Mouse (Mus musculus): ENCODE measurements at regions not wholly inside any gene's neighbourhood (a gene's known extent, or its start where the extent isn't known, plus 50 kb on each side); places are given as distances from the start of the nearest gene placed in this dataset.

GRCm38 (mm10) chr14:105706756-105707155, 189.9 kb downstream of the Spry2 start:
- Histone ChIP-seq H3K9me3 (replicated peaks; ENCODE audit: low read length) (peaks cover 11% of the 10 kb centered on the region), H3K27ac (ENCODE audit: insufficient read depth, low read depth) (no peak overlapping the region), H3K4me3 (replicated peaks in 1 of 3; ENCODE audit: low read depth in 2 of 3, low read length in 2 of 3, poor library complexity in 1 of 3) (no peak overlapping the region), H3K9ac (ENCODE audit: insufficient read depth, low read depth) (no peak overlapping the region), H3K27me3 (replicated peaks) (no peaks in the 10 kb centered on the region), H3K36me3 (replicated peaks in 1 of 2; ENCODE audit: control insufficient read depth in 1 of 2, insufficient read depth in 1 of 2, low read length in 1 of 2) (no peaks in the 10 kb centered on the region), H3K4me1 (ENCODE audit: control insufficient read depth in 1 of 2, insufficient read depth in 2 of 2) (peaks cover 0 to 3% of the 10 kb centered on the region in 2 experiments; a peak in 1 of 4 replicates), H3K79me2 (replicated peaks; ENCODE audit: control insufficient read depth, extremely low read depth, insufficient read depth, poor library complexity, severe bottlenecking) (no peaks in the 10 kb centered on the region), H3K4me2 (ENCODE audit: insufficient read depth, low read depth, poor library complexity, severe bottlenecking) (no peak overlapping the region)
- in situ Hi-C loops (cut with MboI; ENCODE audit: low pct_ligation_motif_present, low pct_unique_long_range_greater_than_20kb, low sequenced_read_pairs) = no loop called here
- TF ChIP-seq MAZ (IDR thresholded peaks at IDR 0.05; ENCODE audit: low read depth, low read length) = no peak
- dilution Hi-C loops (cut with MboI; ENCODE audit: extremely low pct_ligation_motif_present, extremely low pct_unique_long_range_greater_than_20kb, low sequenced_read_pairs) = no loop called here
- no peak for DNase-seq (ENCODE audit: extremely low read depth)

- in situ Hi-C loops (cut with MboI; ENCODE audit: low pct_ligation_motif_present, low pct_unique_long_range_greater_than_20kb, low sequenced_read_pairs) (no loop called here), dilution Hi-C loops (cut with MboI; ENCODE audit: extremely low pct_ligation_motif_present, extremely low pct_unique_long_range_greater_than_20kb, low sequenced_read_pairs) (no loop called here)
- H3K36me3 ChIP-seq (replicated peaks in 1 of 2; ENCODE audit: control insufficient read depth in 1 of 2, insufficient read depth in 1 of 2, low read length in 1 of 2) = no peaks in the 10 kb centered on the region
- no peaks in the 10 kb centered on the region for H3K27me3 ChIP-seq (replicated peaks)
- no peak for TF ChIP-seq POLR2AphosphoS2 (IDR thresholded peaks at IDR 0.05; ENCODE audit: low read depth, low read length)
- no peak for TF ChIP-seq EP300 (IDR thresholded peaks at IDR 0.05; ENCODE audit: low read length)
- no peak for TF ChIP-seq RCOR1 (conservative IDR thresholded peaks at IDR 0.05; ENCODE audit: low read depth, low read length)
- no peak for TF ChIP-seq TCF12 (IDR thresholded peaks at IDR 0.05; ENCODE audit: low read depth, low read length)
- no peak for TF ChIP-seq CHD1 (IDR thresholded peaks at IDR 0.05; ENCODE audit: low read depth, low read length)
- no peak for TF ChIP-seq MAFK (IDR thresholded peaks at IDR 0.05; ENCODE audit: insufficient replicate concordance, low read length)
- TF ChIP-seq ZMIZ1 (IDR thresholded peaks at IDR 0.05; ENCODE audit: low read depth, low read length) = no peak
- TF ChIP-seq ZKSCAN1 (IDR thresholded peaks at IDR 0.05; ENCODE audit: borderline replicate concordance, low read depth, low read length) = no peak
- TF ChIP-seq MYC (IDR thresholded peaks at IDR 0.05; ENCODE audit: low read depth, low read length) = no peak
- H3K4me1 ChIP-seq (ENCODE audit: control insufficient read depth in 1 of 2, insufficient read depth in 2 of 2) = no peaks in the 10 kb centered on the region
- no peaks in the 10 kb centered on the region for H3K79me2 ChIP-seq (replicated peaks; ENCODE audit: control insufficient read depth, extremely low read depth, insufficient read depth, poor library complexity, severe bottlenecking)
- H3K4me3 ChIP-seq (replicated peaks in 1 of 3; ENCODE audit: low read depth in 2 of 3, low read length in 2 of 3, poor library complexity in 1 of 3) = no peak overlapping the region
- no peak overlapping the region for H3K4me2 ChIP-seq (ENCODE audit: insufficient read depth, low read depth, poor library complexity, severe bottlenecking)
- H3K9ac ChIP-seq (ENCODE audit: insufficient read depth, low read depth) = no peak overlapping the region
- no peak for DNase-seq (ENCODE audit: extremely low read depth)
- peaks cover 15% of the 10 kb centered on the region for H3K9me3 ChIP-seq (replicated peaks; ENCODE audit: low read length)
- H3K27ac ChIP-seq (ENCODE audit: insufficient read depth, low read depth) = no peak overlapping the region
Observed at GRCm38 (mm10) chr14:105698616-105699015, 198.0 kb downstream of the Spry2 start.

- no peak overlapping the region for H3K27ac ChIP-seq (ENCODE audit: insufficient read depth, low read depth)
- dilution Hi-C loops (cut with MboI; ENCODE audit: extremely low pct_ligation_motif_present, extremely low pct_unique_long_range_greater_than_20kb, low sequenced_read_pairs) = no loop called here
- H3K4me1 ChIP-seq (ENCODE audit: control insufficient read depth in 1 of 2, insufficient read depth in 2 of 2) = no peaks in the 10 kb centered on the region
- H3K4me2 ChIP-seq (ENCODE audit: insufficient read depth, low read depth, poor library complexity, severe bottlenecking) = no peak overlapping the region
- H3K27me3 ChIP-seq (replicated peaks) = no peaks in the 10 kb centered on the region
- no peaks in the 10 kb centered on the region for H3K36me3 ChIP-seq (replicated peaks in 1 of 2; ENCODE audit: control insufficient read depth in 1 of 2, insufficient read depth in 1 of 2, low read length in 1 of 2)
- H3K9ac ChIP-seq (ENCODE audit: insufficient read depth, low read depth) = no peak overlapping the region
- no peak for TF ChIP-seq MAX (IDR thresholded peaks at IDR 0.05; ENCODE audit: low read length)
- no peak for TF ChIP-seq BHLHE40 (IDR thresholded peaks at IDR 0.05; ENCODE audit: low read depth, low read length)
- no peak for TF ChIP-seq IRF4 (IDR thresholded peaks at IDR 0.05; ENCODE audit: low read depth, low read length)
- no peak for TF ChIP-seq TBP (conservative IDR thresholded peaks at IDR 0.05; ENCODE audit: low read depth, low read length)
- no peak for TF ChIP-seq SMC3 (IDR thresholded peaks at IDR 0.05; ENCODE audit: low read depth, low read length)
- in situ Hi-C loops (cut with MboI; ENCODE audit: low pct_ligation_motif_present, low pct_unique_long_range_greater_than_20kb, low sequenced_read_pairs) = no loop called here
- H3K79me2 ChIP-seq (replicated peaks; ENCODE audit: control insufficient read depth, extremely low read depth, insufficient read depth, poor library complexity, severe bottlenecking) = no peaks in the 10 kb centered on the region
- peaks cover 15% of the 10 kb centered on the region for H3K9me3 ChIP-seq (replicated peaks; ENCODE audit: low read length)
- H3K4me3 ChIP-seq (replicated peaks in 1 of 3; ENCODE audit: low read depth in 2 of 3, low read length in 2 of 3, poor library complexity in 1 of 3) = no peak overlapping the region
- DNase-seq (ENCODE audit: extremely low read depth) = no peak
Observed at GRCm38 (mm10) chr14:105698086-105698485, 198.5 kb downstream of the Spry2 start.

Data from CH12.LX (cell line).